7 mouse cellular contexts compared by ENCODE assay signal in genomic region chr7:141539556-141540311, GRCm38 (mm10). TPM values are rescaled to one million over a fixed set of nuclear protein-coding genes. Genes with fewer than 3 reads are reported as not detected.
DNase-seq lines count a peak whose midpoint lies in the region; ATAC-seq lines count a peak whose summit lies in the region.

Gene Chid1, minus strand, starts transcription at chr7:141539857.

- ATAC-seq in granulocyte monocyte progenitor cell, adult 5-6 weeks (replicated peaks; ENCODE audit: poor library complexity, severe bottlenecking), result peak; percentile 88
- ATAC-seq in midbrain, embryonic 13.5 days, result peak; percentile 97

- peak within 1 kb of the TSS; percentile 92 for H3K4me2 ChIP-seq in midbrain, embryonic 13.5 days (replicated peaks)

- DNase-seq in adrenal gland, postnatal 10 days, result peak; percentile 100
- DNase-seq in embryonic facial prominence, embryonic 10.5 days (ENCODE audit: low spot score), result peak; percentile 99
- peak; percentile 98 for DNase-seq in kidney, adult 11 months
- DNase-seq in limb, embryonic 10.5 days (ENCODE audit: low spot score), result peak; percentile 100
- peak; percentile 98 for DNase-seq in spleen, adult 12 weeks (ENCODE audit: low spot score)

- no peaks in the 10 kb centered on the region for H3K27me3 ChIP-seq in embryonic facial prominence, embryonic 10.5 days (replicated peaks; ENCODE audit: low read depth, poor library complexity, severe bottlenecking)
- no peaks in the 10 kb centered on the region for H3K27me3 ChIP-seq in limb, embryonic 10.5 days (ENCODE audit: low read depth, poor library complexity, severe bottlenecking)
- no peaks in the 10 kb centered on the region for H3K27me3 ChIP-seq in midbrain, embryonic 13.5 days

- peak within 1 kb of the TSS; percentile 87 for H3K27ac ChIP-seq in embryonic facial prominence, embryonic 10.5 days (replicated peaks)
- peak within 1 kb of the TSS; percentile 87 for H3K27ac ChIP-seq in limb, embryonic 10.5 days
- H3K27ac ChIP-seq in midbrain, embryonic 13.5 days, result peak within 1 kb of the TSS; percentile 74

- peaks cover 26% of the 10 kb centered on the region for H3K4me1 ChIP-seq in embryonic facial prominence, embryonic 10.5 days
- H3K4me1 ChIP-seq in limb, embryonic 10.5 days, result peaks cover 22% of the 10 kb centered on the region
- peaks cover 20% of the 10 kb centered on the region for H3K4me1 ChIP-seq in midbrain, embryonic 13.5 days (replicated peaks)

- H3K4me3 ChIP-seq in embryonic facial prominence, embryonic 10.5 days, result peak within 1 kb of the TSS; percentile 81
- H3K4me3 ChIP-seq in limb, embryonic 10.5 days, result peak within 1 kb of the TSS; percentile 91
- H3K4me3 ChIP-seq in midbrain, embryonic 13.5 days (replicated peaks), result peak within 1 kb of the TSS; percentile 66

- H3K9me3 ChIP-seq in embryonic facial prominence, embryonic 10.5 days, result no peaks in the 10 kb centered on the region
- no peaks in the 10 kb centered on the region for H3K9me3 ChIP-seq in limb, embryonic 10.5 days (replicated peaks)
- H3K9me3 ChIP-seq in midbrain, embryonic 13.5 days, result no peaks in the 10 kb centered on the region

- peak within 1 kb of the TSS; percentile 86 for H3K9ac ChIP-seq in midbrain, embryonic 13.5 days (replicated peaks)

- no peaks in the 10 kb centered on the region for H3K36me3 ChIP-seq in embryonic facial prominence, embryonic 10.5 days (replicated peaks)
- no peaks in the 10 kb centered on the region for H3K36me3 ChIP-seq in limb, embryonic 10.5 days
- no peaks in the 10 kb centered on the region for H3K36me3 ChIP-seq in midbrain, embryonic 13.5 days

- WGBS in embryonic facial prominence, embryonic 10.5 days, result 2% methylated on average over 46 of the region's 46 CpGs
- WGBS in limb, embryonic 10.5 days, result 2% methylated on average over 46 of the region's 46 CpGs
- under 1% methylated on average over 46 of the region's 46 CpGs for WGBS in midbrain, embryonic 13.5 days

RNA-seq across cellular contexts. Expression of gene Chid1, which starts in this region (rescaled TPM):
- total RNA-seq in adrenal gland, postnatal 10 days (2021), result 10 to 100 TPM; 45.6 to 54.2 TPM
- 23.8 and 24.3 TPM in 2 replicates for polyA plus RNA-seq in embryonic facial prominence, embryonic 10.5 days (2016; fragmentation: Nextera tagmentation; extraction: Ambion mirVana)
- total RNA-seq in granulocyte monocyte progenitor cell, adult 5-6 weeks (2014; fragmentation: Nextera tagmentation), result 12.2 and 26.1 TPM in 2 replicates
- 40.2 and 40.9 TPM in 2 replicates for total RNA-seq in granulocyte monocyte progenitor cell, adult 5-6 weeks (2017)
- polyA plus RNA-seq in limb, embryonic 10.5 days (2016; fragmentation: Nextera tagmentation; extraction: Ambion mirVana), result 26.7 and 27.3 TPM in 2 replicates
- 31.7 and 35.5 TPM in 2 replicates for polyA plus RNA-seq in midbrain, embryonic 13.5 days (2015; fragmentation: Nextera tagmentation; extraction: Ambion mirVana)

Comparison
In these comparisons a context has a peak if more than half of its experiments do, and no peak if none do; other contexts are left out.
1. Peak in every context shown above with its lines: DNase-seq, ATAC-seq, H3K4me3 ChIP-seq and H3K27ac ChIP-seq.